Mouse (Mus musculus): ENCODE measurements around the gene Sdk1.

Sdk1 gene

DNA sequence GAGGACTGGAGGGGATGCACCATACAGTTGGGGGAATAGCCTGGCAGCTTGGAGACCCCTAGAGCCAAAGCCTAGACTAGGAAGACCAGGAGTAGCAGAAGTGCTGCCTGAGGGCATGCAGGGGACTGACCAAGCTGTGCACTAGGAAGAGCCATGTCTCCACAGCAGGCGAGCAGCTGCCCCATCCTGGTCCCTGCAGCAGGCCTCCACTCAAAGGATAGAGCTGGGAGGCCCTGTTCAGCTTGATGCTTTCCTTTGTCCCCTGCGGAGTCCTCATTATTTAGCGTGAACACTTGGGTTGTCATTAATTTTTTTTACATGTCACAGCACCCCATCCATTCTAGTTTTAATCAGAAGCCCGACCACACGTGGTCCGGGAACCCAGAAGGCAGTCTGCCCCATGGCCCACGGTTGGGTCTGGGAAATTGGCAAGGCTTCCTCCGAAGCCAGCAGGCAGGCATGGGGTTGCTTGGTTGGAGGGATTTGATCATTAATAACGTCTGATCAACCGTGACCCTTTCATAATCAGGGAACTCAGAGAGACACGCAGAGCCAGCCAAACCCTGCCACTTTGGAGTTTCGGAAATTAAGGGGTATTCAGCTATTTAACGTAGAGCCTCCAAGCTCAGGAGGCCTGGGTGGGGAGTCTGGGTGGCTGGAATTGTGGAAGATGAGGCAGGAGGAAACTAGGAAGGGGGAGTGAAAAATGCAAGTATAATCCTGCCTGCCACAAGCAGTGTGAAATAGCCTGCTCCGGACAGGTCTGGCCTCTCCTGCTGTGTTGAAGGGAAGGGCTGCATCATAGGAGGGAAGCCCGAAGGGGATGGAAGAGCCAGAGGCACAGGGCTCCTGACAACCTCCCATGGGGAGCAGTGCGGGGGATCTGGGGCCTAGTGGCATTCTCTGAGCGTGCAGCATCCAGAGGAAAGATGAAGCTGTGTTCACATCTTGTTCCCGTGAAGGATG, 872.2 kb downstream of the Sdk1 start:
- DNase-seq (ENCODE audit: low read depth, low spot score): no peak

DNA sequence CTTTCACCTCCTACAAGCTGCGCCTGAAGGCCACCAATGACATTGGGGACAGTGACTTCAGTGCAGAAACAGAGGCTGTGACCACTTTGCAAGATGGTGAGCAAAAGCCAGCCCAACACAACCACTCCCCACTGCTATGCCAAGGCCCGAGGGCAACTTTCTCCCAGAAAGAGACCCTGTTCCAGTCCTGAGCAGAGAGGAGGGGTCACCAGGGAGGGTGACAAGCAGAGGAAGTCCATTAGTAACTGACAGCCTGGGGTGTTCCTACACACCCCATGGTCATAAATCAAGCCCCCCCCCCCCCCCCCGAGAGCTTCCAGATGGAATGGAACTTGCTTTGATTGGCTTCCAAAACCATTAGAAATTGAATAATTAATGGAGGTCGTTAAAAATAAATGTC, 886.5 kb downstream of the Sdk1 start:
- DNase-seq (ENCODE audit: low read depth, low spot score): no peak

DNA sequence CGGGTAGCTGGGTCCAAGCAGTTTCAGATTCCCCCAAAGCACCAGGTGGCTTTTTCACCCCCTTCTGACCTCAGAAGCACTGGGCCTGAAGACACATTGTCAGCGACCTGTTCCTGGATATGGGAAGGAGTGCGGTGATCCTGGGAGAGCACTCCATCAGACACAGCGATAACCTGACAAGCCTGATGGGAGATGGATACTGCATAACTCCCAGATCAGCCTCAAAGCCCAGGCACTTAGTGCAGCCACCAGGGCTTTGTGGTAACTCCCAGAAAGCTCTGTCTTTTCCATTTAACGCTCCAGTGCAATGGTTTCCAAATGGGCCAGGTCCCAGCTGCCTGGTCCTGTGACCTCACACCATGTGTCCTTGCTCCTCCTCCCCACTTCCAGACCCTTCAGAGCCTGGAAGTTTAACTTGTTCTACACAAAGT, 886.9 kb downstream of the Sdk1 start:
- DNase-seq (ENCODE audit: low read depth, low spot score): peak; percentile 35

DNA sequence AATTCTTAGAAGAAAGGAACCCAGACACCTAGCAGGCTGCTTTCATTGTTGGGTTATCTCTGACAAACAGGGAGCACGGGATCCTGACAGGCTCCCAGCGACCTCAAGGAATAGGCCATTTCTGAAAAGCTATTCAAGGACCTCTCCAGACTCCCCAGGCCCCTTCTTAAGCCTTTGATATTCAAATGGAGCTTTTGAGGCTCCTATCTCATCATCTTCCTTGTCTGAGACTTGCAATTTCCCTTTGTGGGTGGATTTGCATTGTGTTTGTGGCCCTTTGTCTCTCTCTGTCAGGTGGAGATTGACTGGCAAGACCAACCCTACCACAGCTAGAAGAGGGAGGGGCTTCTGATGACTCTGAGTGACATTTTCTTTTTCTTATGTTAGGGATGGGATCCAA, 888.7 kb downstream of the Sdk1 start:
- no peak for DNase-seq (ENCODE audit: low read depth, low spot score)

DNA sequence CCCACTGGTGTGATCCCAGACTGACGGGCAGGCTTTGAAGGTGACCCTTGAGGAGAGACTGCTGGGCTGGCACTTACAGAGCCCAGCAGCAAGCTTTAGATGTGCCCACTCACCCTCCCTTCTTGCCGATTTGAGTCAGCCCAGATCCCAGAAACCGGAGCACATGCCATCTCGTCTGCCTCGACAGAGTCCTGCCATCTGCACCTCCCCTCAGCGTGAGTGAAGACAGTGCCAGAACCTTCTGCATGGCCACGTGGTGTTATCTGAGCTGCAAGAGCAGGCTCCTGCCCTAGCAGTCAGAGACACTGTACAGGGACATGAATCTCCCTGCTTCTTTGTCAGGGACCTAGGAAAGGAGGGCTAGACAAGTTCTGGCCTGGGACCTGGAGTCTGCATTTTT, 898.7 kb downstream of the Sdk1 start:
- no peak for DNase-seq (ENCODE audit: low read depth, low spot score)

DNA sequence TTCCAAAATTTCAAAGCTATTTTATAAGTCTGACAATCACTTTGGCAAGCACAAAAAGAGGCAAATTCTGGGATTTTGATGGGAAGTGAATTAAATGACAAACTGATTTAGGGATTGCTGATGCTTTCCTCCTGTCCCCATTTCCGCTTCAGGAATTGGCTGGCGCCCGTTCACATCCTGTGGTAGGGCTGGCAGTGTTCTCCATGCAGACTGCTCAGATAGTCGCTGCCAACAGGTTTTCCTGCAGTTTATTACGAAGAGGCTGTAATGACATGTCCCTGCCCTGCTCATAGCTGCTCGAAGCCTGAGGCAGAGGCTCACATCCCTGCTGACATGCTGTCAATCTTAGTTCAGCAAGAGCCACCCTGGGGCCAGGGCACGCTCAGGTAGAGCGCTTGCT, 908.3 kb downstream of the Sdk1 start:
- DNase-seq (ENCODE audit: low read depth, low spot score): no peak

DNA sequence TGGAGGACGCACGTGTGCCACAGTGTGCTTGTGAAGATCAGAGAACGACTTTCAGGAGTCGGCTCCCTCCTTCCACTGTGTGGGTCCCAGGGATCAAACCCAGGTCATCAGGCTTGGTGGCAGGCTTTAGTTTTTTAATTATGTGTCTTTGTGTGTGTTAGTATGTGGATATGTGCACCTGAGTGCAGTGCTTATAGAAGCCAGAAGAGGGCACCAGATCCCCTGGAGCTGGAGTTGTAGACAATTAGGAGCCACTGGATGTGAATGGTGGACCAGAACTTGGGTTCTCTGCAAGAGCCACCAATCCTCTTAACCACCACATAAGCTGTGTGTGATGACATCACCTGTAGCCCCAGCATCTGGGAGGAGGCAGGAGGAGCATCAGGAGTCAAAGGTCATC, 909.5 kb downstream of the Sdk1 start:
- DNase-seq (ENCODE audit: low read depth, low spot score): no peak

DNA sequence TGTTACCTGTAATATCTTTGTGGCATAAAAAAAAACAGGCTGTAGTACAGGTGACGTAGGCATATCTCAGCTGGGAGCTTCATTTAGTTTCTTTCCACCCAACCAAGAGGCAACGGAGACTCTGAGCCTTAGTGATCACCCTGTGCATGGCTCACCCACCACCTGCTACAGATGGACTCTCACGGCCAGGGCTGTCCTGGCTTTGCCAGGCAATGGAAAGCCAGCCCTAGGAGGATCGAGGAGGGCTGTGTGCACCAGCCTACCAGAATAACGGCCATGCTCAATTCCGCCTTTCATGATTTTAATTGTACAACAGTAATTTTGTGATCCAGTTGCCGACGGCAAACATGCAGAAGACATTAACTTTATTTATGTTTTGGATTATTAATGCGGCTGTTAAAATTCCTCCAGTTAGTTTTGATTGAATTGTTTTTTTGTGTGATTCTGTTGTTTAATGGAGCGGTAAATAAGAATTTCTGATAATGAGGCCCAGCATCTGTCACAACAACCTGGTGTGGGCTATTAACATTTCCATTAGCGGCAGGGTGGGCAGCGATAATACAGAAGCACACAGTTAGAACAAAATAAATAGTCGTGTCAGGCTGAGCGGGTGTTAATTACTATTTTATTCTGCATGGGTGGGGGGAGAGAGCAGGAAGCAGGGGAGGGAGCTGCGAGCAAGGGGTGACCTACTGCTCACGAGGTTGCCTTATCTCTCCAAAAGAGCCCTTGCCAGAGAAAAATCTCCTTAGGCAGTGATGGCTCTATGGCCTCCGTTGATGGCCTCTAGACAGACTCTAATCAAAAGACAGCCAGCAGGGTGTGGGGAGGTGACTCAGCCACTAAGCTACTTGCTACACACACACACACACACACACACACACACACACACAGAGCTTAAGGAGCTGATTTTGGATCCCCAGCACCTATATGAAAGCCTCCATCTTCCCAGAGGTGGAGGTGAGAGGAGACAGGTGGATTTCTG, 915.9 kb downstream of the Sdk1 start:
- DNase-seq (ENCODE audit: low read depth, low spot score): no peak

DNA sequence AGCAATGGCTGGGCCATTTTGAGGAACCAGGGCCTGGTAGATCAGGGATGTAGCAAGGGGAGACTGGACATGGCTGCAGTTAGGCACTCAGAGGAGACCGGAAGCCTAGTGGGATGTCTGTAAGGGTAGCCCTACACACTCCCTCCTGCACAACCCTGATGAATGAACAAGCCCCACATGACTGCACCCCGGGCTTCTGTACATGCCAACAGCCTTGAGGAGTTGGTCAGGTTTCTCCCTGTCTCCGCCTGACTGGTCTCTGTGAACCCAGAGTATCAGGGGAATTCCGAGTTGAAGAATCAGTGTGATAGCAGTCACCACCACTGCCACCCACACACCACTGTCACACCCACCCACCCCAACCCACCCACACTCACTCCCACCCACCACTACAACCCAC, 922.2 kb downstream of the Sdk1 start:
- no peak for DNase-seq (ENCODE audit: low read depth, low spot score)

DNA sequence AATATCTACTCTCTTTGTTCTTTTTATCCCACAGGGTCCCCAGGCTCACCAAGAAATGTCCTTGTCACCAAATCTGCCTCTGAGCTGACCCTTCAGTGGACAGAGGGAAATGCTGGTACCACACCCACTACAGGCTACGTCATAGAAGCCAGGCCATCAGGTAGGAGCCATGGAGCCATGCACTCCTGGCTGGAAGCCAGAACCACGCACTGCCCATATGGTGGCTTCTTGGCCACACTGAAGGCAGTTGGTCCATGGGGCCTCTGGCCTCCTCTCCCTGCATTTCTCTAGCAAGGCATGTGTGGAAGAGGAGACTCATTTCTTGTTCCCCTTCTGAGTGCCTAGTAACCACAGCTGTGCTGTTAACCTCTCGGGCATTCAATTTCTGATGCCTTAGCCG, 932.3 kb downstream of the Sdk1 start:
- DNase-seq (ENCODE audit: low read depth, low spot score): no peak

DNA sequence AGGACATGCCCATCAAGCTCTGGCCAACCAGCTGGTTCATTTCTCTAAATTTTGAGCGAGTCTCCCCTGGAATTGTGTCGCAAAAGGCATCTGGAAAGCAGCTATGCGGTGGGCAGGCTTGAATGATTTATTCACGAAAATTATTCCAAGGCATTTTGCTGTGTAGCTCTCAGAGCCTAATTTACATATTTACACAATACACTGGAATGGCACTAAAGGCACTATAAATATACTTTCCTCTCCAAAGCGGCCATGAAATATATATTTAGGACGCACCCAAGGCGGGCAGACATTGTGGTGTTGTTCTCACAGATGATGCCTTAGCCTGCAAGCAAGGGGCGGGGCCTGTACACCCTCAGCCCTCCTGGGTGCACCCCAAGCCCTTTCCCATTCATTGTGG, 936.9 kb downstream of the Sdk1 start:
- DNase-seq (ENCODE audit: low read depth, low spot score): no peak

DNA sequence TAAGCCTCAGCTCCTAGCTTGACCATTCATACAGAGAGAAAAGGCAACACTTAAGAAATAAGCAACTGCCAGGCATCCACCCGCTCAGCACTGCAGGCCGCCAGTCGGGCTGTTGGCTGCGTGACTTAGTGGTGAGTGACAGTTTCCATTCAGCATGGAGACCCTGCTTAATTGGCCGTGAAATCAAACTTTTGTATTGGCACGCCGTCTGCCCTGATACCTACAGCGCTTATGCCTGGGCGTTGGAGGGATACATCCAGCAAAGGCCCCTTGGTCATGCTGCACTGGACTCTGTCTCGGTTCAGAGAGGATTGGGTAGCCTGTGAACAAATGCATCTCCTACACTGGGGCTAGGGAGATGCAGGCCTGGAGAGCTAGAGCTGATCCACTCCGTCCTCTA, 938.0 kb downstream of the Sdk1 start:
- peak; percentile 30 for DNase-seq (ENCODE audit: low read depth, low spot score)

DNA sequence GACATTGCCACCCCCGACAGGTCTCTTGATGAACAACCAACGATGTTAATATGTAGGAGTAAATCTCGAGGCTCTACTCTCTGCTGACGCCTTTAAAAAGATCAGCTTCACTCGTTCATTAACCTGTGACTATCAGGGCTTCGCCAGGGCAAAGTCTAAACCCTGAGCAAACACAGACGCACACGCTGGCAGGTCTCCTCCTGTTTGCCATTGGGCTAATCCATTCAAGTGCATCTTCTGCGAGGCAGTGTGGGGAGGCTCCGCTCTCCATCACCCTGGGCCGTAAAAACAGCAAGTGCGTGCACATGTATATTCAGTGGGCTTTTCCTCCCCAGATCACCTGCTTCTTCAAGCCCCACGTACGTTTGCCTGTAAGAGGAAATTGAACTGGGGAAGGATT, 940.6 kb downstream of the Sdk1 start:
- no peak for DNase-seq (ENCODE audit: low read depth, low spot score)

DNA sequence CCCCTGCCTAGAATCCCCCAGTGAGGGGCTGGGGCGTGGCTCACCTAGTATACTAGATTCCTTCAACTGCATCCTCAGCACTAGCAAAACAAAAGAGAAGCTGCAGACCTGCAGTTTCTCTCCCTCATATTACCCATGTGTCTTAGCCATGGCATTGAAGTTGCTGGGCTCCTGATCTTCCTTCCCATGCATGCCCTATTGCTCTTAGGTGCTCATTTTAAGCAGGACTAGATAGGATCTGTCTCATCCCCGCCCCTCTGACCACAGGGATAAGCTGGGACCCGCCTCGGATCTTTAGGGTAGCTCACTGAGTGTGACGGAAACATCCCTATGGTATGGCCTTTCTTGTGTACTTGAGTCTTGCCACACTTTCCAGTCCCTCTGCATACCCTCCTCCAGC, 947.5 kb downstream of the Sdk1 start:
- DNase-seq (ENCODE audit: low read depth, low spot score): no peak

DNA sequence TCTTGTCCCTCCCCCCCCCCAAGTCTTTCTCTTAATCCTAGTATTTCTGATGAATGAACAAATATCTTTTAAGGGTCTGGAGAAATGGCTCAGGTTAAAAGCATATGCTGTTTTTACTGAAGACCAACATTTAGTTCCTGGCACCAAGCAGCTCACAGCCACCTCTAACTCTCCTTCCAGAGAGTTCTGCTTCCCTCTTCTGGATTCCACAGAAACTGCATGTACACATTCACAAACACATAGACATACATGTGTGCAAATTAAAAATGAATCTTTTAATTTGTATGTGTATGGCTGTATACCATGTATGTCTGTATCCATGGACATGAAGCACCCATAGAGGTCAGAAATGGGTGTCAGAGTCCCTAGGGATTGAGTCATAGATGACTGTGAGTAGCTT, 968.6 kb downstream of the Sdk1 start:
- DNase-seq (ENCODE audit: low read depth, low spot score): no peak

DNA sequence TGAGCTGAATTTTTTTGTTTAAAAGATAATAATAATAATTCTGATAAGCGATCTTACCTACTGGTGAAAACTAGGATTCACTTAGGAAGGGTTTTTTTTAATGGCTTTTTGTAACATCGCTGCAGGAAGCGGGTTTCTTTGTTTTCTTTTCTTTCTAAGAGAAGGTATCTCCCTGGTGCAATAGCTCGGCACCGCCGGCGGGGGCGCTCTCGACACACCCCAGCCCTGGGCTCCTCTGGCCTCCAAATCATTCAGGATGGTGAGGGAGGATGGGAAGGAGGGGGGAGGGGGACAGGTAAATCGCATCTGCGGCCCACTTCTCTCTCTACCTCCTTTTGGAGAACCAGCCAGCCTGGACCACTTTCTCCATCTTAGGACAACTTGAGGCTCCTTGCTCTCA, 971.0 kb downstream of the Sdk1 start:
- DNase-seq (ENCODE audit: low read depth, low spot score): no peak

DNA sequence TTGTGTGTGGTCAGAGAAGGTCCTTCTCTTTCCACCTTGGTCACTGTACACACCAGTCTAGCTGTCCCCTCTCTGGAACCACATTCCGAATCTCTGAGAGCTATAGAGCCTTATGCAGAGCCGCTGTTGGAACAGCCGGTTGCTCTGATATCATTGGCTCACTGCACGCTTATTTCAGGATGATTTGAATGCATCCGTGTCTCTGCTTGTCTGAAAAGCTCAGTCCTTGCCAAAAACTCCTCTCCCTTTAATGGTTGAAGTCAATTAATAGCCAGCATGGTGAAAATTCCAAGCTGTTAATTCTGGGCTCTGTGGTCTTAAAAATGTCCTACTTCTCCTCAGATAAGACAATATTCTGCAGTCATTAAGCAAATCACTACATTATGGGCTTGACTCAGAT, 974.7 kb downstream of the Sdk1 start:
- DNase-seq (ENCODE audit: low read depth, low spot score): no peak

DNA sequence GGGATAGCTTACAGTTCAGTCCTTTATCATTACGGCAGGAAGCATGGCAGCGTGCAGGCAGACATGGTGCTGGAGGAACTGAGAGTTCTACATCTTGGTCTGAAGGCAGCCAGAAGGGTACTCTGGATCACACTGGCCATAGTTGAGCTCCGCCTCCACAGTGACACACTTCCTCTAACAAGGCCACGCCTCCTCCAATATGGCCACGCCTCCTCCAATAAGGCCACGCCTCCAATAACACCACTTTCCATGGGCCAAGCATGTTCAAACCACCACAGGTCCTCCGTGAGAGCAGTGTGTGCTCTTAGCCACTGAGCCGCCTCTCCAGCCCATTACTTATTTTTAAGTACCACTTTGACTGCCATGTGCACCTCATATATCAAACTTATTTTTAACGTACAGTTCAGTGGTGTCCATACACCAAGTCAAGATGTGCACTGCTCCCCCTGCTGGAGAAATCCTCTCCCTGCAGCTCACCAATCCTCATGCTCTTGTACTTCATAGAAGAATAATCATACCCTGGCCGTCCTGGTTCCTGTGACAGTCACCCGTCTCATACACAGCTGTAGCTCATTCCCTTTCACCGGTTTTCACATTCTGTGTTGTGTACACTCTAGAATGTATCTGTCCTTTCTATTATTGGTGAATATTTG, 979.7 kb downstream of the Sdk1 start:
- no peak for DNase-seq (ENCODE audit: low read depth, low spot score)

DNA sequence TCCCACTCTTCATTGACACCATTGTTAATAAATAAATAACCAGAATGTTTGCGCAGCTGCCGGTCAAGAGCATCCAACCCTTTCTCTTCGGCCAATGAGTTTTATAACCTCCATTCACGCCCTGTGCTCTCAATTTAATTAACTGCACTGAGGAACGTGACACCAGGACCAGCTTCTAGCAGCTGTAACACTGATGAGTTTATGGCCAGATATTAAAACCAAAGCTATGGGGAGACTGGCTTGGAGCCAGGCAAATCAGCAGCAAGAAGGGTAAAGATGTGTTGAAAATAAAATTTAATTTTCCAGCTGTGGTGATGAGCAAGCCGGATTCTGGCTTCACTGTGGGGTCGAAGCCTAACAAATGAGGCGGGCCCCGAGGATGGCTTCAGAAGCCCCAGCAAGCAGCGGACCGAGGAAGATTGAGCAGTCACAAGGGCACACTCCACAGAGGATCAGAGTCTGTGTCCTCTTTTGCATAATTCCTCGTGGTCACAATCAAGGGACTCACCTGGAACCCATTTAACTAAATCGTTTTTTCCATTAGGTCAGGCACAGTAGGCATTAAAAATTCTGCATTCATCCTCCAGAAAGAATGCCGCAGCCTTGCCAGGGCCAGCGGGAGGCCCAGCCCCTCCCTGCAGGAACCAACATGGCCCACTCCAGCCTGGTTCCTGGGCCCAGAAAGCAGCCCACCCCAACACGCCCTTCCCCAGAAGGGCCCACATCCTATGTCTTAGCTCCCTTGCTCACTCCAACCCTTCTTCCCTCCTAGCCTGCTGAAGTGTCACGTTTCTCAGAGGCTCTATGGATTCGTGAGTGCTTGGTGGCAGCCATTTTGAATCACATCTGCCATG, 987.9 kb downstream of the Sdk1 start:
- no peak for DNase-seq (ENCODE audit: low read depth, low spot score)

DNA sequence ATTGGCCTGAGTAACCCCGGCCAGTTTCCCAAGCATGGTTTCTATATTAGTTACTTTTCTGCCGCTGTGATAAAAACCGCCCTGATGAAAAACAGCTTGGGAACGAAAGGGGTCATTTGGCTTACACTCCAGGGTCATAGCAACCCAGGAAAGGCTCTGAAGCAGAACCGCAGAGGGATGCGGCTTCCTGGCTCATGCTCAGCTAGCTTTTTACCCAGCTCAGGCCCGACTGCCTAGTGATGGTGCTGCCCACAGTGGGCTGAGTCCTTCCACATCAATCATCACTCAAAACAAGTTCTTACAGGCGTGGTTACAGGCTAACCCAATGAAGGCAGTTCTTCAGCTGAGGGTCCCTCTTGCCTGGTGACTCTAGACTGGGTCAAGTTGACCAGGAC, 988.5 kb downstream of the Sdk1 start:
- DNase-seq (ENCODE audit: low read depth, low spot score): no peak

DNA sequence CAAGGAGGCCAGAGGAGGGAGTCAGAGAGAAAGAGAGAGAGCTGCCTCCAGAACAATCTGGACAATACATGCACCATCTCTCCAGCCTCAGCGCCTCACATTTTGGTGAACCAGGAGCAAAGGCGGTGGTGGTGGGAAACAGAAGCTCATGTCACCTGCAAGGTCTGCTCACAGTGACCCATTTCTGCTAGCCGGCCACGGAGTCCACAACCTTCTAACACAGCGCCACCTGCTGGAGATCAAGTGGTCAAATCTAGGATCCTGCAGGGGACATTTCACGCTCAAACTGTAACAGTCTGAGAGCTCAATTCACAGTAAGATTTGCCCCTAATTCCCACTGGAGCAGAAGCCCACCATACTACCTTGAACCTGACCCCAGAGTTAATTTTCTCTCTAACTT, 999.0 kb downstream of the Sdk1 start:
- DNase-seq (ENCODE audit: low read depth, low spot score): no peak
